Mouse (Mus musculus): ENCODE results near the gene Gfra1.

Gfra1 gene

DNA sequence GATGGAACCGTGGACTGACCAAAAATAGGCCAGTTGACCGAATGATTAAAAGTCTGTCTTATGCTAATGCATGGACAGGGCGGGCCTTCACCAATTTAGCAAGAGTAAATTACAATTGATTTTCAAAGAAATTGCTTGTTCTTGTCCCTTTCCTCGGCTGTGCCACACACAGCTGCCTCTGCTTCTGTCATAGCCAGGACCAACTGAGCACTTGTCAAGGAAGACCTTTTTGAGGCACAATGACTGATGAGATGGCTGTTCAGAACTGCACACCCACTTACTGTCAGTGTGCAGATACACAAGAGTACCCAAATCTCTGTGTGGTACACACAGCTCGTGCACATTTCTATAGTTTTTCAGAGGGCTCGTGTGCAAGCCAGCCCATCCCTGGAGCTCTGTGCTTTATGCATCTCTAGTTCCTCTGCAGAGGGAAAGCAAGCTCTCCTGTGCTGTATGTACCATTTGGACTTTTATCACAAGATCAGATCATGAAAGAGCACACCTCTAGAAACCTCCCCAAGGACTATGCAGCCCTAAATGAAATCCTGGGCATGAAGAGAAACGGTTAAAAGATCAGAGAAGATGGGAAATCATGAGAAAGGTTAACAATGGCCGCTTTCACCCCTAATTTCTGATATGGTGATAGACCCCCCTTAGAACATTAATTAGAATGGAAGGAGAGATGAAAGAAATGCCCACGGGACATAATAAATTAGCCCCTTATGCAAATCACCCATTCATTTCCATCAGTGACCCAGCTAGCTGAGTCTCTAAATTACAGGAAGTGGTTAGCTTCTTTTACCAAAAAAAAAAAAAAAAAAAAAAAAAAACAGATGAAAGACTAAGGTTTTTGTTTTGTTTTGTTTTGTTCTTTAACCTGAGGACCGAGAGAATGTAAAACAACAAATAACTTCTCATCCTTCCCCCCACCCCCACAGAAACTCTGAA is 12.7 kb downstream of the Gfra1 start:
- DNase-seq (ENCODE audit: low read depth, low spot score) = no peak

DNA sequence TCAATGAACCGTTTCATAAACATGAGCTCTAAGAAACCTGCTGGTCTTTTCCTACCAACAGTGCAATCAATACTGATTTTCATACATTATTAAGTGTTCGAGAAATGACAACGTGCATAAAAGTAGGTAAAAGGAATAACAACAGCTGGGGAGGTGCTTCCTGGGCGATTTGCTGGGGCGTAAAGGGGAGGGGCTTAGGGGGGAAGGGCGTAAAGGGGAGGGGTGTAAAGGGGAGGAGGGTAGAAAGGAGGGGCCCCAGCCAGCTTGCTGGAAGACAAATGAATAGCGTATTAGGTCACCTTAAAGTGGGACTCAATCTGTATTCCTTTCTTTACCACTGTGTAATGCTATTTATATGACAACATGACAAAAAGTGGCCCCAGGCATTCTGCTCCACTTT is 13.9 kb downstream of the Gfra1 start:
- DNase-seq (ENCODE audit: low read depth, low spot score) = no peak

DNA sequence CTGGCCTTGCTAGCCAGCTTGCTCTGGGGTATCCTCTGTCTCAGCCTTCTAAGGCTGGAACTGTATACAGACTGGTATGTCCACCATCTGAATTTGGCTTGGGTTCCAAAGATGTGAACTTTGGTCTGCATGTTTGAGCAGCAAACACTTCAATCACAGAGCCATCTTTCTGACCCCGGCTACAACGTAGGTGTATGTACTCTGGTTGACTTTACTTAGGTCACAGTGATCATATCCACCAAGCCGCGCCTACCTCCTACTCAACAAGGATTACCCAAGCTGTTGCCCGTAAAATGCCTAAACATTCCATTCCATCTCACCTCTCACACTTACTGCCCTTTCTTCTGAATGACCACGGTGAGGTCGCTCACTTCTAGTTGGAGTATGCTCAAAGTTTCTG is 14.5 kb downstream of the Gfra1 start:
- no peak for DNase-seq (ENCODE audit: low read depth, low spot score)

DNA sequence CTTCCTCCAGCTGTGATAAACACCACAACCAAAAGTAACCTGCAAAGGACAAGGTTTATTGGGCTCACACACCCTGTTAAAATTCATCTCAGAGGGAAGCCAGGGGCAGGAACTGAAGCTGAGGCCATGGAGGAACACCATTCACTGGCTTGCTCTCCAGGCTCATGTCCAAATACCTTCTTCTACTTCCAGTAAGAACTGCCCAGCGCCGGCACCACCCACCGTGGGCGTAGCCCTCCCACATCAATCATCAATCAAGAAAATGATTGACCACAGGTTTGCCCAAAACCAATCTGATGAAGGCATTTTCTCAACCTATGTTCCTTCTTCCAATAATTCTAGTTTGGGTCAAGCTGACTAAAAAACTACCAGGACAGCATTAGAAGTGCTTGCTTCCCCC is 16.9 kb downstream of the Gfra1 start:
- DNase-seq (ENCODE audit: low read depth, low spot score) = no peak

DNA sequence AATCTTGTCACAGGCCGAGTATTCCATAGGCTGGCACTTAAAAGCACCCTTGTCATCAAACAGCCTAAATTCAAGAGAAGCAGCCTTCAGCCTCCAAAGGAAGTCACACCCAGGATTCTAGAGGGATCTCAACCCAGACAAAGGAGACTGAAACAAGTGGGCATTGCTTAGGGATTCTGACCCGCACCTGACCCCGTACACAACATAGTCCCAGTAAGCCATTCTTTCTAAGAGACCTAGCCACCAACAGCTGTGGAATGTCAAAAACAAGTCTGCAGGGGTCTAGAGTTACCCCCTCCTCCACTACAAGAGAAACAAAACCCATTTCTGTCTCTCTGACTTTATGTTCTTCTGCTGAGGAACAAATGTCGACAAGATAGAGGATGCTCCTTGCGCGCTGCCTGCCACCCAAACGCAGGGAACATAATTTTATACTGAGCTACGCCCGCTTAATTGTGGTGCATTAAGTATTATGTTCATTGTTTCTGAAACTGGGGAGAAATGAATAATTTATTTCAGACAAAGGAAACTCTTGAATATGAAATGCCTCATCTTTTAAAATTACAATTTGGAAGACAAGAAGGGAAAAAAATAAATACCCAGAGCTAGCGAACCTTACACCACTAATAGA is 18.2 kb downstream of the Gfra1 start:
- DNase-seq (ENCODE audit: low read depth, low spot score) = no peak

DNA sequence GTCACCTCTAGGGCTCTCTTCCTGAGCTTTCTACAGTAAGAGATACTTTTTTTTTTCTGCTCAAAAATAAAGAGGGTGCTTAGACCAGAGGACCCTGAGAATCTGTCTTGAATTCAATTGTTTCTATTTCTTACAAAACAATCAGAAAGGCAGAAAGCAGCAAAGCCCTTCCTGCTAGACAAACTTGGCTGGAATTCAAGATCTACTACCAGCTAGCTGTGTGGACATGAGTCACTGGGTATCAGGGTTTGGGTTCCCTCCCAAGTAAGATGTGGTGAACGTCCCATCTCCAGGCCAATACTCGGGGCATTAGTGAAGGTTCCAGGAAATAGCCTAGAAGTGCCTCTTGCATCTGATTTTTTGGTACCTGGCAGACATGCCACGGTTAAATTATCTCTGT is 18.8 kb downstream of the Gfra1 start:
- DNase-seq (ENCODE audit: low read depth, low spot score) = no peak

DNA sequence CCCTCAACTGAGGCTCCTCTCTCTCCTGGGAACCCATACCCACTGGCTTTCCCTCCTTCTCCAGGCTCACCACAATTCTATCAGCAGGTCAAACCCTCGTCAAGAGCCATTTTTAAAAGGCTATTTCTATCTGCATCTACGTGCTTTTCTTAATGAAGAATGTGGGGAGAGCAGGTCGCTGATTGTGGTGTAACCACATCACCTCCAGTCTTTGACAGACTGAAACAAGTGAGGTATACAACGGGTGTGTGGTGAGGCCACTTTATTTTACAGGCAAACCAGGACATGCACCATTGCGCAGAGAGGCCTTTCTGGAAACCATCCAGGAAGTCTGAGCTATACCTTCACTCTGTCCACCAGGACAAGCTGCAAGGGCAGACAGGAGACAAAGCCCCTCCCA is 19.8 kb downstream of the Gfra1 start:
- DNase-seq (ENCODE audit: low read depth, low spot score) = no peak

DNA sequence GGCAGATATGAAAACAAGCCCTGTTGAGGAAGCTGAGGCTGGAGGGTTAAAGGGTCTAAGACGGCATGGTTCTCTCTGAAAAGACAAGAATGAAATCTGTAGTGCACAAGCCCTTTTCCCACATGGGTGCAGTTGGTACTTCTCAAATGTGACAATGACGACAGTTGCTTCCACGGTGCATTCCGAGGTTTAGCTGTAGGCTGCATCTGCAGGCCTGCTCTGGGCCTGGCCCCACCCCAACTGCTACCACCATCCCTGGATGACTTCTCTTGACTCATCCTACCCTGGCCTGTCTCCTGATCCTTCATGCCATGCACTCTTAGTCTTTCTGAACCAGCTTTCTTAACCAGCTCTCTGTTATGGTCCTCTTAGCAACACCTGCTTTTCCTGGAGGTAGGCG is 22.9 kb downstream of the Gfra1 start:
- DNase-seq (ENCODE audit: low read depth, low spot score) = no peak

DNA sequence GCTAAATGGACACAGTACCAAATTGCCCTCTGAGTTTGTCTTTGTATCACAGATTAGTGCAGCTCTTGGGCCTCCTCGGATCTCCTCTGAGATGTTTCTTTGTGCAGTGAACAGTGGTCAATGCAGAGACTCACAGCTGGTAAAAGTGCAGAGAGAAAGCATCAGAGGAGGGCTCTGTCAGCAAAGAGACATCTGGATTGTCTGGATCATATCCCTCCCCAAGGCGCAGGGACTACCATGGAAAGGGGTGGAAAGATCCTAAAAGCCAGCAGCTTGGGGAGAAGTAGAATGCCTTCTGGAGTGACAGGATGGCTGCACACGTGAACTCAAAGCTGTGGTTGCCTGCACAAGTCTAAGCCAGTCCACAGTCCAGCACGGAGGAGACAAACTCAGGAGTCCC is 27.2 kb downstream of the Gfra1 start:
- DNase-seq (ENCODE audit: low read depth, low spot score) = no peak

DNA sequence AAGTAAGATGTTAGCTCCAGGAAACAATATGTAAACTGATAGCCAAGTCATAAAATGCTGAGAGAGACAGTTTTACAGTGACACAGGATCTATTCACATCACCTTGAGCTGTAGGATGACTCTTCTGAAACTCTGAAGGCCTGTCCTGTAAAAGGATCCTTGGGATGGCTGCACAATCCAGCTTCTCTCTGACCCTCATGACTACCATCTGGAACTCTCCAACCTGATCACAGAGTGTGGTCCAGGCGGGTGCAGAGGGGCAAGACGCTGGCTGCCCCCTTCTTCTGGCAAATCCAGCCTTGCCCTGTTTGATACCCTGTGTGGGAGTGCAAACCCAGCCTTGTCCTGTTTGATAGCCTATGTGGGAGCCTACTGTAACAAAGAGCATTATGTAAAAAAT is 28.4 kb downstream of the Gfra1 start:
- no peak for DNase-seq (ENCODE audit: low read depth, low spot score)

DNA sequence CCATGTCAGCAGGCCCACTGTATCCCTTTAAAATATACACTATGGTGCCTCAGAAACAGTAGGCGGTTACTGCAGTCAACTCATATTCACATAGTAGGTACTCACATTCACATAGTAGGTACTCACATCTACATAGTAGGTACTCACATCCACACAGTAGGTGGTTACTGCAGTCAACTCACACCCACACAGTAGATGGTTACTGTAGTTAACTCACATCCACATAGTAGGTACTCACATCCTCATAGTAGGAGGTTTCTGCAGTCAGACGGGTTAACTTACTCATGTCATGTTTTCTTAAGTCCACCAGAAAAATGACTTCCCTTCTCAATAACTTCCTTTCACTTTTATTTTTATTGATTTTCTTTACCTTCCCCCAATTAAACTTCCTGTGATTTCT is 30.8 kb downstream of the Gfra1 start:
- DNase-seq (ENCODE audit: low read depth, low spot score) = no peak

DNA sequence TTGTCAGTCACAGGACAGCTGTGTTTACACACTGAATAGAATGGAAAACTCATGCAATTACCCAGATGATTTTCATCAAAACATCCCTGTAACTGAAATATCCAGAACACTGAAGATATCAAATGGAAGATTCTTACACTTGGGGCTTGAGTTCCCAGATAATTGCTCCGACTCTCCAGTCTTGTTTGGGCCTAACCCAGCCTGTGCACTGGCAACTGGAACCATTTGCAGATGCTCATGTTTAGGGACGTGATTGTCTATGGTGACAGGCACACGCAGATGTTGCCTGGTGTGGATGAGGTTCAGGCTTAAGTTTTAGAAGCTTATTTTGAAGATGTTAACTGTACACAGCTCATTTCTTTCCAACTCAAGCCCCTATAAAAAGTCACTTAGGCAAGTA is 31.5 kb downstream of the Gfra1 start:
- DNase-seq (ENCODE audit: low read depth, low spot score) = peak; percentile 25

DNA sequence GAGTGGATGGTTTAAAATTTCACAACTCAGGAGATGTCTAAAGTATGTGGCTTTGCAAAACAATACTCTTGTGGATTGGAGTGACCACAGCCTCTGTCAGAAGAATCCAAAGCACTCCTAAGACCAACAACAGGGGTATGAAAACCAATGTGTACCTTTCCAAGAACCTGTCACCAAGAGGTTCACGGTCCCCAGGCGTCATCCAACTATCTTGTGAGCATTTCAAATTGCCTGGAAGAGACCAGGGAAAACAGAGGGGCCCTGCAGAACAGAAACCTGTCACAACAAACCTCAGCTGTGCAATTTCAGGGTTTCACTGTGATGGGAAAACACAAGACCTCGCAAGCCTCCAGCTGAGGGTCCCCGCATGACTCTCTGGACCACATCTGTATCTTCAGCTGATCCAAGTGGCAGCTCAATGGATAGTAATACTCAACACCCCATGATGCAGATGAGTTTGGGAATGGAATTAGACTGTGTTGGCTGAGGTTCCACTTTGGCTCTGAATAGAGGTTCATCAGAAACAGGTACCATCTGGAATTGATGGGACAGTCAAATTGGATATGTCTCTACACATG is 32.7 kb downstream of the Gfra1 start:
- DNase-seq (ENCODE audit: low read depth, low spot score) = no peak

DNA sequence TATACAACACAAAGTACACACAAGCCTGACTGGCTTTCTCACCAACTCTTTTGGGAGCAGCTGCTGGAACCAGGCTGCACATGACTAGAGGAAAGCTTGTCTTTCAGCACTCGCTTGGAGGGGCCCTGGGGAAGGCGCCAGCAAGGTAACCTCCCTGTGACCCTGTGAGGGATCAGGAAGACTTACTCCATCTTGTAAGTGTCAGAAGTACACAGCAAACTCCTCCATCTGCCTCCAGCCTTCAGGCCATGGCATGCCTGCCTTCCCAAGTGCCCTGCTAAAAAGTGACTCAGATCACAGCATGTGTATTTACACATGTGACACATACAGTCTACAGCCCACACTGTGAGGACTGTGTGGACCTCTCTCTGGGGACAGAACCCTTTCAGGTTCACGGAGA is 36.0 kb downstream of the Gfra1 start:
- no peak for DNase-seq (ENCODE audit: low read depth, low spot score)

DNA sequence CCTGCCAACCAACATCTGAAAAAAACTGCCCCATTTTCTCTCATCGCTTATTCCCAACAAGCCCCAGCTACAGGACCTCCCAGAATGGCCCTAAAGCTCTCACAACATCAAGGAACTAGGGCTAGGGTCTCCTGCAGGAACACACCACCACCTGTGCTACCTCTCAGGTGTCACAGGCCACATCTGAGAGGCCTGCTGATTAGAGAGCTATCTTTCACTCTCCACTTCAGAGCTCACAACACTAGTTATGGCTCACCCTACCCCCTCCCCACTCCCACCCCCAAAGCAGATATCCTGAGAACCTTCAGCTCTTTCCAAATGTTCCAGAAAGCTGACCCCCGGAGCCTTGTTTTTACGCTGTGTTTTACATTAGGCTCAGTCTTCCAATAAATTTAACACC is 36.4 kb downstream of the Gfra1 start:
- no peak for DNase-seq (ENCODE audit: low read depth, low spot score)

DNA sequence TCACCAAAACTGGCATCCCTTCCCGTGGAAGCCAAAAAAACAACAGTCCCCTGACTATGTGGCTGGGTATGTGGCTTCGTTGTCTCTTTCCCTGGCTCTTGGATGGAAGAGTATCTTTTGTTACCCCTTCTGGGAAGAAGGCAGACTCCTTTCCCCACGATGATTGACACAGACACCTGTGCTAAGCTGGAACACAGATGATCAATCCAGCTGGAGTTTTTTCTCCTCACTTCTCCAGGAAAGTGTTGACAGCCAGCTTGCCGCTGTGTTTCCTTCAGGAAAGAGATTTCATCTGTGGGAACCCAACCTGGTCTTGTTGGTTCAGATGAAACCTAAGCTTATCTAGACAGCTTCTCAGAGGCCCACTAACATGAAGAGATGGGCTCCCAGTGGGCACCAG is 40.5 kb downstream of the Gfra1 start:
- DNase-seq (ENCODE audit: low read depth, low spot score) = no peak

DNA sequence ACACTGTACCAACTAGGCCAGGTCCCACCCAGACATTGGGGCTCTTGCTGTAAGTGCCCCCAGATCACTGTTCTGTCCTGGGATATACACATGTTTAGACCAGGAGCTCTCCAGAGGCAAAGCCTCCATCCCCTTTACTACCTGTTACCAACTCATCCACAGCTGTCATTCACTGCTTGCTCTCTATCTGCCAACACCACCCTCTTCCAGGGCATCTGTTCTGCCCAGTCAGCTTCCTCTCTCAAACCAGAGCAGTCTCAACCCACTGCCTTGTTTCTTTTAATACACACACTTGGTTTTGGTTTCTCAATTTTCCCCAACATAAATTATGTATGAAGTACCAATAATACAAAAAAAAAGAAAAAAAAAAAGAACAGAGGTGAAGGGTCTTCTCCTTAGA is 41.0 kb downstream of the Gfra1 start:
- no peak for DNase-seq (ENCODE audit: low read depth, low spot score)

DNA sequence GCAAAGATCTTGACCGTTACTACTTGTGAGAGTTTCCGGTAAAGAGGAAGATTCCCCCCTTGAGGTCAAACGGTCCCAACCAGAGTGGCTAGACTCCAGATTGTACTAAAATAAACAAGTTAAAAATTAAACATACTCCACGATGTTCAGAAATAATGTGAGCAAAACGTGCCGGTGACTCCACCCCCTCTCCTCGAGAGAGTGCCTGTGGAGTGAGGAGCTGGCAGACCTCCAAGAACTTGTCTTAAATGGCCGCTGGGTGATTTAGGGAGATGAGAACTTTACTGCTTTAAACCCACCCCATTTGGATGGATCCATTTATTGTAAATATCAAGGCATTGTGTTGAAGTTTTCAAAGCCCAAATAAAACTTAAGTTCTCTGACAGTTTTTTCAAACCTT is 42.4 kb downstream of the Gfra1 start:
- DNase-seq (ENCODE audit: low read depth, low spot score) = peak; percentile 23

DNA sequence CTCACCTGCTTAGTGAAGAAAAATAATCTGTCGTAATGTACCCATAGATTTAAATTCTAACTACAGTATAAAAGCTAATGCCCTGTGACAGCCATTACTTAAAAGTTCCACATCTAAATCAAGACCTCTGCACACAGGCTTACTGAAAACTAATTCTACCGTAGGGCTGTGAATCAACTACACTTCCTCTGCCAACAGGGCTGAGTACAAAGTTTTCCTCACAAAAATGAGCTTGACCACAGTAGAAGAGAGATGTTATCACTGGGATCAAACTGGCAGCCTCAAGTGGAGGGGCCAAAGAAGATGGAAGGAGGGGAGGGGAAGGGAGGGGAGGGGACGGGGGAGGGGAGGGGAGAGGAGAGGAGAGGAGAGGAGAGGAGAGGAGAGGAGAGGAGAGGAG is 42.9 kb downstream of the Gfra1 start:
- no peak for DNase-seq (ENCODE audit: low read depth, low spot score)

DNA sequence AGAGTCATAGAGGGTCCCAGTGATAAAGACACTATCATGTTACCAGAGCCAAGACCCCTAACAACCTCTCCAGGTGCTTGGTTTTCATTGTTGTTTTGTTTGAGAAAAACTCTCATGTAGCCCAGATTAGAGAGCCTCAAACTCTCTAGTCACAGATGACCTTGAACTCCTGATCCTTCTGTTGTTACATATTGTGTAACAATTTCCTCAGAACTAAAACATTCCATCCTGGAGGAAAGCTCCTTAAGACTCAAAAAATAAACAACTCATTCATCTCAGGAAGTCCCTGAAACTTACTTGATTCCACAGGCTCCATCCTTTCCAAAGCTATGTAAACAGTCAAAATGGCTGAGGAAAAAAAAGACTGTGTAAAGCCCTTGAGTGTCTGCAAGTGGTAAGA is 49.0 kb downstream of the Gfra1 start:
- no peak for DNase-seq (ENCODE audit: low read depth, low spot score)

DNA sequence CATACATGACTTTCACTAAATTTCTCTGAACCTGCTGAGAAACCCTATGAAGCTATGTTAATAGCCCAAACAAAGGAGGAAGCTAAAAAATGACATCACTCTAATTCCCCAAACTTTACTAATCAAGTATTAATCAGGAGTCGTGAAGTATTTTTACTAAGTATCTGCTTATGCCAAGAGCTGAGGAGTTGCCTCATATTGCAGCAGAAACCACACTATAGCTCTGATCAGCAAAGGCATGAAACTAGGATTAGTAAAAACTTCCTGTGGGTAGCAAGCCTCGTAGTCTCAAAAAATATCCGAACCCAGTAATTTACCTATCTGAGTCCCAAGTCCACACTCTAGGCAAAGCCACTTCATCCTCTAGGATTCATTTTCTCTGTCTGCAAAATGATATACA is 55.5 kb downstream of the Gfra1 start:
- no peak for DNase-seq (ENCODE audit: low read depth, low spot score)

DNA sequence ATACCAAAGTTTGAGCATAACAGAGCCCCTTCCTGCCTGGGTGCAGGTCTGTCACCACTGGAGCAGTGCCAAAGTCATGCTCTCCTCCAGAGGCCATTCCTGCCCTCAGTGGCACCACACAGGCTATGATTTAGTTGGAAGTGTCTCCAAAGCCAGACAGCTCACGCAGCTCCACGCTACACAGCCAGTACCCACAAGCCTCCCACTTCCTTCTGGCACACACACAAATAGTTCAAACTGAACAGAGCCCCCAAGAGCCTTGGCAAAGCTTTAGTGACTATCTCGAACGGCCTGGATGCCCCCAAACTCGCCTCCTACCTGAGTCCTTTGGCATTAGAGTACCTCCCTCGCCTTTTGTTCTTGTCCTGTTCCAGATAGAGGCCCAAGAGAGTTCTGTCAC is 56.5 kb downstream of the Gfra1 start:
- no peak for DNase-seq (ENCODE audit: low read depth, low spot score)

DNA sequence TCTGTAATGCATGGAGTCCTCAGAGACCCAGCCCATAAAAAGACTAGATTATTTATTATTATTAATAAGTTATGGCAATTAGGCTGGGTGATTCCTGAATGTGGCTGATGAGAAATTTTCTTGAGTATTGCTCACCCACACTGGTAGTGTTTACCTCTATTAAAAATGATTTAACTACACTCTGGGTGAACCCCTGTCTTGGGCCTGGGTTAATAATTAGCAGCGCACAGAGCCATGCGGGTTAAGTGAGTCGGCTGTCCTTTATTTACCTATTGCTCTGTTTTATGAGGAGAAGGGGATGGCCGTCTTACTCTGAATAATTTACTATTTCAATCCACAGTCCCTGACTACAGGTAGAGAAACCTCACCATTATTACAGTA is 59.1 kb downstream of the Gfra1 start:
- DNase-seq (ENCODE audit: low read depth, low spot score) = no peak
